25 mouse cellular contexts compared by ENCODE assay signal in genomic region chr9:100997138-100997537, GRCm38 (mm10). TPM values are rescaled to one million over a fixed set of nuclear protein-coding genes. Genes with fewer than 3 reads are reported as not detected.
DNase-seq lines count a peak whose midpoint lies in the region; ATAC-seq and TF ChIP-seq lines count a peak whose summit lies in the region.
"Had no signal": no experiment of that assay in that cellular context is flagged by ENCODE, and none has a peak within 500 bp of the region (broad histone marks: within the 10 kb centered on the region; RNA-seq: fewer than 3 reads in every experiment).

No protein-coding gene starts in this region.

- TF ChIP-seq EP300 in MEL (IDR thresholded peaks at IDR 0.05; ENCODE audit: low read depth in 1 of 2, low read length in 2 of 2): no peak; a peak in 1 of 4 replicates

- no peaks in the 10 kb centered on the region for H3K9me3 ChIP-seq in MEL (replicated peaks; ENCODE audit: insufficient read depth, low read length)
- H3K9me3 ChIP-seq in liver, embryonic 16.5 days (replicated peaks; ENCODE audit: control insufficient read depth, low read length): no peaks in the 10 kb centered on the region
- H3K9me3 ChIP-seq: forebrain, embryonic 10.5 days; heart, embryonic 15.5 days; hindbrain, embryonic 13.5 days had no signal

- H3K9ac ChIP-seq in MEL (ENCODE audit: control insufficient read depth, low read depth, low read length, poor library complexity, severe bottlenecking): no peak overlapping the region
- H3K9ac ChIP-seq in liver, embryonic 16.5 days (ENCODE audit: low read depth, low read length): no peak overlapping the region
- H3K9ac ChIP-seq: forebrain, postnatal 0 days; heart, embryonic 12.5 days; heart, embryonic 15.5 days; hindbrain, embryonic 13.5 days had no signal

- H3K4me2 ChIP-seq in liver, embryonic 16.5 days (ENCODE audit: low read depth, low read length): no peak overlapping the region
- H3K4me2 ChIP-seq: heart, embryonic 12.5 days; heart, embryonic 15.5 days; hindbrain, embryonic 13.5 days had no signal

- TF ChIP-seq RAD21 in MEL (IDR thresholded peaks at IDR 0.05; ENCODE audit: low read depth, low read length): no peak

- H3K79me2 ChIP-seq in MEL (ENCODE audit: control insufficient read depth, insufficient read depth, low read length, poor library complexity): no peaks in the 10 kb centered on the region

- WGBS in liver, embryonic 16.5 days (ENCODE audit: insufficient replicate concordance): 30% methylated on average over 2 of the region's 2 CpGs

- no peak for DNase-seq in MEL (ENCODE audit: low read depth, low spot score)
- DNase-seq in c-Kit-positive CD71-positive TER-119-negative erythroid progenitor cells, embryonic 14.5 days (ENCODE audit: low read depth): peak; percentile 24
- DNase-seq in embryo, embryonic 11 days: no peak
- DNase-seq in lung, postnatal 36 days: no peak
- DNase-seq: adrenal gland, adult 8-10 months; adrenal gland, postnatal 25 days; cerebellum, adult 18-20 months; cerebellum, adult 9-10 months; cerebellum, postnatal 14 days; gastrocnemius, postnatal 25 days; heart, adult 18-20 months; heart, postnatal 10 days; heart, postnatal 36 days had no signal

- H3K4me3 ChIP-seq in MEL (ENCODE audit: control insufficient read depth in 1 of 2, insufficient read depth in 1 of 2, low read depth in 2 of 2, low read length in 2 of 2): no peak overlapping the region
- no peak overlapping the region for H3K4me3 ChIP-seq in liver, embryonic 16.5 days (ENCODE audit: low read depth, low read length)
- H3K4me3 ChIP-seq: forebrain, embryonic 10.5 days; heart, embryonic 12.5 days; heart, embryonic 15.5 days; hindbrain, embryonic 10.5 days; hindbrain, embryonic 13.5 days had no signal

- ATAC-seq in liver, embryonic 16.5 days (ENCODE audit: low read depth): peak; percentile 62
- peak; percentile 94 for ATAC-seq in megakaryocyte-erythroid progenitor cell, adult 5-6 weeks (replicated peaks; ENCODE audit: low FRiP score, low TSS enrichment, poor library complexity, severe bottlenecking)
- ATAC-seq: activated CD4-positive, CD25-positive, alpha-beta regulatory T cell, adult 4 months; CD4-positive, CD25-positive, alpha-beta regulatory T cell, adult 4 months; forebrain, embryonic 14.5 days; forebrain, postnatal 0 days; hindbrain, embryonic 16.5 days had no signal

- no peak for TF ChIP-seq POLR2A in MEL (IDR thresholded peaks at IDR 0.05; ENCODE audit: control insufficient read depth in 1 of 2, insufficient read depth in 1 of 2, low read depth in 1 of 2, low read length in 2 of 2, poor library complexity in 1 of 2)

- no peaks in the 10 kb centered on the region; a peak in 1 of 4 replicates for H3K4me1 ChIP-seq in MEL (ENCODE audit: control insufficient read depth in 1 of 2, insufficient read depth in 2 of 2, low read length in 2 of 2)
- H3K4me1 ChIP-seq in liver, embryonic 16.5 days (ENCODE audit: control insufficient read depth, low read depth, low read length): no peaks in the 10 kb centered on the region; the same call in 1 of the 2 replicates
- H3K4me1 ChIP-seq: forebrain, embryonic 10.5 days; heart, embryonic 12.5 days; heart, embryonic 15.5 days; hindbrain, embryonic 10.5 days; hindbrain, embryonic 13.5 days had no signal

- no peaks in the 10 kb centered on the region for H3K27me3 ChIP-seq in MEL (ENCODE audit: control insufficient read depth in 1 of 2, insufficient read depth in 2 of 2, low read length in 2 of 2)
- no peaks in the 10 kb centered on the region for H3K27me3 ChIP-seq in liver, embryonic 16.5 days (ENCODE audit: control insufficient read depth, insufficient read depth, low read depth, low read length)
- H3K27me3 ChIP-seq: heart, embryonic 12.5 days; heart, embryonic 15.5 days; hindbrain, embryonic 13.5 days had no signal

- H3K36me3 ChIP-seq in MEL (ENCODE audit: control insufficient read depth in 1 of 2, insufficient read depth in 2 of 2, low read length in 2 of 2): no peaks in the 10 kb centered on the region; a peak in 1 of 4 replicates
- no peaks in the 10 kb centered on the region for H3K36me3 ChIP-seq in liver, embryonic 16.5 days (ENCODE audit: control insufficient read depth, insufficient read depth)

- no peak for TF ChIP-seq CTCF in MEL (IDR thresholded peaks at IDR 0.05 in 2 of 3, conservative IDR thresholded peaks at IDR 0.05 in 1 of 3; ENCODE audit: control insufficient read depth in 1 of 3, insufficient read depth in 1 of 3, low read depth in 2 of 3, low read length in 3 of 3, poor library complexity in 1 of 3, severe bottlenecking in 1 of 3)

- no peak overlapping the region for H3K27ac ChIP-seq in MEL (ENCODE audit: control insufficient read depth, low read depth, low read length)
- no peak overlapping the region for H3K27ac ChIP-seq in liver, embryonic 16.5 days (ENCODE audit: low read length)
- H3K27ac ChIP-seq: forebrain, embryonic 10.5 days; heart, embryonic 15.5 days; hindbrain, embryonic 10.5 days; hindbrain, embryonic 13.5 days had no signal

TF ChIP-seq in MEL, 35 proteins besides CTCF, POLR2A, EP300 and RAD21:
- 0 out of 2 replicates have a peak, but pooled peaks have one; percentile 13 for TF ChIP-seq TCF12 (IDR thresholded peaks at IDR 0.05; ENCODE audit: low read depth, low read length)
- TF ChIP-seq NELFE (IDR thresholded peaks at IDR 0.05; ENCODE audit: low read depth, low read length): no peak
- TF ChIP-seq ETS1 (IDR thresholded peaks at IDR 0.05; ENCODE audit: low read depth, low read length): peak; percentile 55; the same call in 1 of the 2 replicates
- peak; percentile 60 for TF ChIP-seq GATA1 (IDR thresholded peaks at IDR 0.05; ENCODE audit: low read depth, low read length)
- no peak for TF ChIP-seq TAL1 (IDR thresholded peaks at IDR 0.05; ENCODE audit: low read length)
- no peak for TF ChIP-seq POLR2AphosphoS5 (IDR thresholded peaks at IDR 0.05; ENCODE audit: borderline replicate concordance, low read depth, low read length)
- TF ChIP-seq POLR2AphosphoS2 (IDR thresholded peaks at IDR 0.05; ENCODE audit: low read length): no peak

RNA-seq across cellular contexts. Expression of gene Pccb, which starts 37.6 kb away (rescaled TPM):
- total RNA-seq in MEL (2012; rRNA removed): 11.5 and 13.2 TPM in 2 replicates
- 10 to 100 TPM in 1 of 2 experiments, not detected in 1; 21.1 TPM for polyA plus RNA-seq in MEL (2012; ENCODE audit: insufficient read depth in 1 of 2, insufficient read length in 2 of 2, low read depth in 1 of 2, low replicate concordance in 2 of 2, missing spikeins in 1 of 2)
- 8.8 TPM in 2 replicates for polyA plus RNA-seq in liver, embryonic 16.5 days (2015; fragmentation: Nextera tagmentation; extraction: Ambion mirVana)
- total RNA-seq in megakaryocyte-erythroid progenitor cell, adult 5-6 weeks (2014; fragmentation: Nextera tagmentation): 27.7 and 37.8 TPM in 2 replicates
- total RNA-seq in megakaryocyte-erythroid progenitor cell, adult 5-6 weeks (2017): 23.4 and 33.2 TPM in 2 replicates
